Mouse (Mus musculus) bone marrow macrophage, adult 2 months (primary cell): ENCODE data around the gene Tex52. TPM values are rescaled to one million over a fixed set of nuclear protein-coding genes. Genes with fewer than 3 reads are reported as not detected.

Experiments
- H3K27ac ChIP-seq: 2 replicates; pipeline ENCODE4 v1.5.1; 2012; ENCODE audit warnings: low read depth, low read length; ENCODE audit not compliant: insufficient read depth
- H3K4me1 ChIP-seq: 2 replicates; pipeline ENCODE4 v1.6.1; 2012; ENCODE audit warnings: low read length; ENCODE audit not compliant: control insufficient read depth, insufficient read depth
- H3K4me3 ChIP-seq: 2 replicates; pipeline ENCODE4 v1.5.1; 2012; ENCODE audit warnings: mild to moderate bottlenecking, low read length, moderate library complexity; ENCODE audit not compliant: insufficient read depth
- CTCF ChIP-seq: IDR thresholded peaks from 2 replicates; pipeline ENCODE4 v1.5.1; 2012; ENCODE audit warnings: low read depth, mild to moderate bottlenecking, low read length, moderate library complexity
- POLR2A ChIP-seq: IDR thresholded peaks from 2 replicates; pipeline ENCODE4 v1.6.1; 2012; ENCODE audit warnings: mild to moderate bottlenecking, low read depth, low read length, borderline replicate concordance
- polyA plus RNA-seq: library from polyadenylated mRNA; stranded (reverse); fragments of >200 nt; gene quantifications from 2 replicates; pipeline ENCODE4 v1.2.4, GENCODE M21; 2012; ENCODE audit not compliant: missing spikeins, insufficient read depth, insufficient read length

Gene Tex52
- not detected in 2 replicates for polyA plus RNA-seq

- H3K4me1 ChIP-seq = peaks cover 10% of the 10 kb centered on the region
- H3K4me3 ChIP-seq = no peak within 1 kb of the TSS
- H3K27ac ChIP-seq = no peak within 1 kb of the TSS
- no peak for TF ChIP-seq CTCF
- no peak for TF ChIP-seq POLR2A
Observed at GRCm38 (mm10) chr6:128375192-128375591, at the start of gene Tex52, which contains the start of gene Gm44596. TSS of gene Tex52 (plus strand) at chr6:128375456. TSS of gene Gm44596 (plus strand) at chr6:128375503.

GRCm38 (mm10) chr6:128334397-128335124 is 40.7 kb upstream of the Tex52 start:
- no peak for TF ChIP-seq POLR2A
- 0 out of 2 replicates have a peak, but pooled peaks have one; percentile 30 for TF ChIP-seq CTCF
- Histone ChIP-seq H3K27ac (no peak overlapping the region), H3K4me3 (no peak overlapping the region), H3K4me1 (no peaks in the 10 kb centered on the region)

GRCm38 (mm10) chr6:128337467-128337866 is 37.8 kb upstream of the Tex52 start:
- Histone ChIP-seq H3K4me3 (no peak overlapping the region), H3K4me1 (no peaks in the 10 kb centered on the region), H3K27ac (no peak overlapping the region)
- TF ChIP-seq CTCF (no peak), POLR2A (no peak)

- Histone ChIP-seq H3K4me3 (no peak overlapping the region), H3K4me1 (no peaks in the 10 kb centered on the region), H3K27ac (no peak overlapping the region)
- TF ChIP-seq POLR2A (no peak), CTCF (no peak)
Observed at GRCm38 (mm10) chr6:128338876-128339275, 36.4 kb upstream of the Tex52 start.

GRCm38 (mm10) chr6:128341956-128342723 is 33.1 kb upstream of the Tex52 start:
- H3K27ac ChIP-seq = no peak overlapping the region
- H3K4me1 ChIP-seq = peaks cover 6% of the 10 kb centered on the region
- H3K4me3 ChIP-seq = no peak overlapping the region
- TF ChIP-seq POLR2A = no peak

GRCm38 (mm10) chr6:128345623-128346022 is 29.6 kb upstream of the Tex52 start:
- H3K4me1 ChIP-seq = peaks cover 8% of the 10 kb centered on the region
- TF ChIP-seq POLR2A (no peak), CTCF (no peak)
- H3K27ac ChIP-seq = no peak overlapping the region
- H3K4me3 ChIP-seq = no peak overlapping the region

- no peak overlapping the region for H3K4me3 ChIP-seq
- no peak overlapping the region for H3K27ac ChIP-seq
- peaks cover 8% of the 10 kb centered on the region for H3K4me1 ChIP-seq
- TF ChIP-seq POLR2A (no peak), CTCF (no peak)
Observed at GRCm38 (mm10) chr6:128346782-128347181, 28.5 kb upstream of the Tex52 start.

GRCm38 (mm10) chr6:128349711-128350110 is 25.5 kb upstream of the Tex52 start:
- Histone ChIP-seq H3K4me3 (no peak overlapping the region), H3K4me1 (peaks cover 17% of the 10 kb centered on the region), H3K27ac (no peak overlapping the region)
- TF ChIP-seq CTCF = no peak
- TF ChIP-seq POLR2A = no peak

GRCm38 (mm10) chr6:128354140-128354539 is 21.1 kb upstream of the Tex52 start:
- TF ChIP-seq POLR2A (no peak), CTCF (no peak)
- Histone ChIP-seq H3K27ac (no peak overlapping the region), H3K4me3 (no peak overlapping the region), H3K4me1 (peaks cover 13% of the 10 kb centered on the region)

GRCm38 (mm10) chr6:128355201-128355681 is 20.0 kb upstream of the Tex52 start:
- peak overlapping the region; percentile 87 for H3K4me3 ChIP-seq
- TF ChIP-seq CTCF (no peak), POLR2A (no peak)
- peaks cover 10% of the 10 kb centered on the region for H3K4me1 ChIP-seq
- no peak overlapping the region for H3K27ac ChIP-seq
